17 mouse cellular contexts compared by ENCODE assay signal in genomic region chr15:97658755-97659116, GRCm38 (mm10). TPM values are rescaled to one million over a fixed set of nuclear protein-coding genes. Genes with fewer than 3 reads are reported as not detected.
DNase-seq lines count a peak whose midpoint lies in the region; ATAC-seq and TF ChIP-seq lines count a peak whose summit lies in the region.
"Had no signal": no experiment of that assay in that cellular context is flagged by ENCODE, and none has a peak within 500 bp of the region (broad histone marks: within the 10 kb centered on the region; RNA-seq: fewer than 3 reads in every experiment).

No protein-coding gene starts in this region.

- 73% methylated on average over 8 of the region's 8 CpGs for WGBS in heart, postnatal 0 days
- 86% methylated on average over 8 of the region's 8 CpGs for WGBS in heart, embryonic 10.5 days
- 75% methylated on average over 8 of the region's 8 CpGs for whole genome bisulfite sequencing in hindbrain, embryonic 13.5 days
- WGBS in midbrain, embryonic 14.5 days, result 41% methylated on average over 8 of the region's 8 CpGs
- 91% methylated on average over 8 of the region's 8 CpGs for WGBS in forebrain, embryonic 14.5 days

- H3K27me3 ChIP-seq in heart, postnatal 0 days (ENCODE audit: control insufficient read depth, insufficient read depth, low read length), result no peaks in the 10 kb centered on the region
- no peaks in the 10 kb centered on the region for H3K27me3 ChIP-seq in heart, embryonic 10.5 days (ENCODE audit: insufficient read depth, poor library complexity, severe bottlenecking)
- H3K27me3 ChIP-seq in CH12.LX (replicated peaks), result peaks cover 38% of the 10 kb centered on the region
- 0 out of 2 replicates have a peak, but pooled peaks cover 4% of the 10 kb centered on the region for H3K27me3 ChIP-seq in hindbrain, embryonic 13.5 days
- no peaks in the 10 kb centered on the region for H3K27me3 ChIP-seq in midbrain, embryonic 14.5 days (ENCODE audit: control insufficient read depth, insufficient read depth, low read length)
- no peaks in the 10 kb centered on the region for H3K27me3 ChIP-seq in forebrain, embryonic 14.5 days (replicated peaks; ENCODE audit: control insufficient read depth, insufficient read depth, low read length)
- H3K27me3 ChIP-seq: liver, embryonic 13.5 days; lung, embryonic 15.5 days had no signal

- H3K36me3 ChIP-seq in heart, postnatal 0 days (replicated peaks; ENCODE audit: control insufficient read depth, insufficient read depth, low read length), result no peaks in the 10 kb centered on the region
- no peaks in the 10 kb centered on the region for H3K36me3 ChIP-seq in heart, embryonic 10.5 days
- no peaks in the 10 kb centered on the region for H3K36me3 ChIP-seq in CH12.LX (replicated peaks in 1 of 2; ENCODE audit: control insufficient read depth in 1 of 2, insufficient read depth in 1 of 2, low read length in 1 of 2)
- no peaks in the 10 kb centered on the region for H3K36me3 ChIP-seq in hindbrain, embryonic 13.5 days
- no peaks in the 10 kb centered on the region for H3K36me3 ChIP-seq in midbrain, embryonic 14.5 days (ENCODE audit: control insufficient read depth, insufficient read depth, low read length)
- no peaks in the 10 kb centered on the region for H3K36me3 ChIP-seq in forebrain, embryonic 14.5 days (ENCODE audit: control insufficient read depth, insufficient read depth, low read length)
- H3K36me3 ChIP-seq: liver, embryonic 13.5 days; lung, embryonic 15.5 days had no signal

- peak overlapping the region; percentile 35; the same call in 1 of the 2 replicates for H3K4me2 ChIP-seq in heart, postnatal 0 days (ENCODE audit: low read depth, low read length)
- H3K4me2 ChIP-seq in CH12.LX (ENCODE audit: insufficient read depth, low read depth, poor library complexity, severe bottlenecking), result 0 out of 2 replicates have a peak overlapping the region, but pooled peaks have one; percentile 2
- peak overlapping the region; percentile 25 for H3K4me2 ChIP-seq in hindbrain, embryonic 13.5 days
- H3K4me2 ChIP-seq in midbrain, embryonic 14.5 days (ENCODE audit: low read length), result peak overlapping the region; percentile 40
- no peak overlapping the region for H3K4me2 ChIP-seq in forebrain, embryonic 14.5 days (ENCODE audit: low read length)
- H3K4me2 ChIP-seq: liver, embryonic 13.5 days; lung, embryonic 15.5 days had no signal

- no peak for DNase-seq in heart, postnatal 0 days (ENCODE audit: low spot score)
- no peak for DNase-seq in heart, embryonic 10.5 days (ENCODE audit: low spot score)
- DNase-seq in CH12.LX (ENCODE audit: extremely low read depth), result no peak
- no peak for DNase-seq in midbrain, embryonic 14.5 days
- DNase-seq in left cerebral cortex, adult 8-10 months (ENCODE audit: low spot score in 2 of 2), result no peak
- DNase-seq in forebrain, embryonic 14.5 days (ENCODE audit: low spot score), result no peak
- DNase-seq: cerebellum, postnatal 36 days; forebrain, postnatal 0 days; heart, adult 2 months; heart, postnatal 14 days; kidney, adult 9 months; liver, embryonic 13.5 days; retina, postnatal 1 day; right cerebral cortex, postnatal 4 days had no signal

- TF ChIP-seq RAD21 in CH12.LX (IDR thresholded peaks at IDR 0.05; ENCODE audit: low read depth, low read length), result no peak

- H3K4me1 ChIP-seq in heart, postnatal 0 days (ENCODE audit: control insufficient read depth, insufficient read depth), result no peaks in the 10 kb centered on the region
- H3K4me1 ChIP-seq in heart, embryonic 10.5 days, result peaks cover 6% of the 10 kb centered on the region; the same call in 1 of the 2 replicates
- H3K4me1 ChIP-seq in CH12.LX (ENCODE audit: control insufficient read depth in 1 of 2, insufficient read depth in 2 of 2), result peaks cover 4 to 6% of the 10 kb centered on the region in 2 experiments; a peak in 3 of 4 replicates
- peaks cover 18% of the 10 kb centered on the region for H3K4me1 ChIP-seq in hindbrain, embryonic 13.5 days (replicated peaks)
- H3K4me1 ChIP-seq in midbrain, embryonic 14.5 days (ENCODE audit: control insufficient read depth, insufficient read depth, low read length), result peaks cover 17% of the 10 kb centered on the region
- H3K4me1 ChIP-seq in forebrain, embryonic 14.5 days (ENCODE audit: control insufficient read depth, insufficient read depth, low read length), result no peaks in the 10 kb centered on the region
- H3K4me1 ChIP-seq: lung, embryonic 15.5 days had no signal

- no peaks in the 10 kb centered on the region for H3K9me3 ChIP-seq in heart, postnatal 0 days (replicated peaks; ENCODE audit: control insufficient read depth, low read length)
- no peaks in the 10 kb centered on the region for H3K9me3 ChIP-seq in heart, embryonic 10.5 days
- H3K9me3 ChIP-seq in CH12.LX (replicated peaks; ENCODE audit: low read length), result no peaks in the 10 kb centered on the region
- H3K9me3 ChIP-seq in hindbrain, embryonic 13.5 days, result no peaks in the 10 kb centered on the region
- no peaks in the 10 kb centered on the region for H3K9me3 ChIP-seq in midbrain, embryonic 14.5 days (ENCODE audit: control insufficient read depth, low read length)
- H3K9me3 ChIP-seq in forebrain, embryonic 14.5 days (replicated peaks; ENCODE audit: control insufficient read depth, low read length), result no peaks in the 10 kb centered on the region
- H3K9me3 ChIP-seq: liver, embryonic 13.5 days; lung, embryonic 15.5 days had no signal

- no peaks in the 10 kb centered on the region for H3K79me2 ChIP-seq in CH12.LX (replicated peaks; ENCODE audit: control insufficient read depth, extremely low read depth, insufficient read depth, poor library complexity, severe bottlenecking)

- TF ChIP-seq POLR2A in CH12.LX (IDR thresholded peaks at IDR 0.05; ENCODE audit: low read depth, low read length), result no peak

- no peak for TF ChIP-seq EP300 in heart, postnatal 0 days (IDR thresholded peaks at IDR 0.05; ENCODE audit: low read depth)
- TF ChIP-seq EP300 in CH12.LX (IDR thresholded peaks at IDR 0.05; ENCODE audit: low read length), result no peak

- no peak for ATAC-seq in heart, postnatal 0 days (ENCODE audit: insufficient read depth, low read depth)
- ATAC-seq in hindbrain, embryonic 13.5 days (ENCODE audit: low FRiP score), result peak; percentile 32
- peak; percentile 11; the same call in 1 of the 2 replicates for ATAC-seq in midbrain, embryonic 14.5 days (ENCODE audit: low FRiP score, low TSS enrichment)
- ATAC-seq in forebrain, embryonic 14.5 days, result no peak
- ATAC-seq: forebrain, postnatal 0 days had no signal

- H3K9ac ChIP-seq in heart, postnatal 0 days (replicated peaks; ENCODE audit: low read depth, low read length), result no peak overlapping the region
- H3K9ac ChIP-seq in CH12.LX (ENCODE audit: insufficient read depth, low read depth), result no peak overlapping the region
- H3K9ac ChIP-seq in hindbrain, embryonic 13.5 days, result no peak overlapping the region
- H3K9ac ChIP-seq in midbrain, embryonic 14.5 days (replicated peaks; ENCODE audit: low read length), result no peak overlapping the region
- no peak overlapping the region for H3K9ac ChIP-seq in forebrain, embryonic 14.5 days (ENCODE audit: low read length)
- H3K9ac ChIP-seq: forebrain, postnatal 0 days; liver, embryonic 13.5 days; lung, embryonic 15.5 days had no signal

- no peak overlapping the region for H3K27ac ChIP-seq in heart, postnatal 0 days (ENCODE audit: low read depth)
- H3K27ac ChIP-seq in heart, embryonic 10.5 days, result no peak overlapping the region
- H3K27ac ChIP-seq in CH12.LX (ENCODE audit: insufficient read depth, low read depth), result no peak overlapping the region
- H3K27ac ChIP-seq in hindbrain, embryonic 13.5 days, result peak overlapping the region; percentile 48; the same call in 1 of the 2 replicates
- H3K27ac ChIP-seq in midbrain, embryonic 14.5 days (replicated peaks; ENCODE audit: low read depth, low read length), result peak overlapping the region; percentile 37; the same call in 1 of the 2 replicates
- no peak overlapping the region for H3K27ac ChIP-seq in forebrain, embryonic 14.5 days (ENCODE audit: low read depth, low read length)
- H3K27ac ChIP-seq: heart, adult 2 months; liver, embryonic 13.5 days; lung, embryonic 15.5 days; macrophage had no signal

- no peak overlapping the region for H3K4me3 ChIP-seq in heart, postnatal 0 days (ENCODE audit: low read depth, low read length)
- H3K4me3 ChIP-seq in heart, embryonic 10.5 days, result no peak overlapping the region
- H3K4me3 ChIP-seq in CH12.LX (replicated peaks in 1 of 3; ENCODE audit: low read depth in 2 of 3, low read length in 2 of 3, poor library complexity in 1 of 3), result no peak overlapping the region
- H3K4me3 ChIP-seq in hindbrain, embryonic 13.5 days, result no peak overlapping the region
- H3K4me3 ChIP-seq in midbrain, embryonic 14.5 days (replicated peaks; ENCODE audit: low read depth, low read length), result no peak overlapping the region
- no peak overlapping the region for H3K4me3 ChIP-seq in forebrain, embryonic 14.5 days (ENCODE audit: low read depth, low read length)
- H3K4me3 ChIP-seq: heart, adult 2 months; liver, embryonic 13.5 days; lung, embryonic 15.5 days had no signal

- in situ Hi-C loops in CH12.LX (cut with MboI; ENCODE audit: low pct_ligation_motif_present, low pct_unique_long_range_greater_than_20kb, low sequenced_read_pairs), result loop anchor here (25.0 kb wide), 1 partner anchor 1279 kb away; the partner anchor contains the start of gene Tuba1b

- dilution Hi-C loops in CH12.LX (cut with MboI; ENCODE audit: extremely low pct_ligation_motif_present, extremely low pct_unique_long_range_greater_than_20kb, low sequenced_read_pairs), result no loop called here

- TF ChIP-seq CTCF in heart, postnatal 0 days (IDR thresholded peaks at IDR 0.05; ENCODE audit: low read depth), result no peak
- TF ChIP-seq CTCF in CH12.LX (conservative IDR thresholded peaks at IDR 0.05 in 1 of 2, IDR thresholded peaks at IDR 0.05 in 1 of 2; ENCODE audit: low read depth in 2 of 2, low read length in 2 of 2), result no peak

TF ChIP-seq in CH12.LX, 34 proteins besides CTCF, POLR2A, EP300 and RAD21:
- TF ChIP-seq E2F4 (IDR thresholded peaks at IDR 0.05; ENCODE audit: insufficient replicate concordance, low read depth, low read length), result no peak
- no peak for TF ChIP-seq MXI1 (IDR thresholded peaks at IDR 0.05; ENCODE audit: low read depth, low read length)

RNA-seq across cellular contexts. Expression of gene Rpap3, which starts 46.9 kb away (rescaled TPM):
- 14.7 and 23.0 TPM in 2 replicates for total RNA-seq in heart, postnatal 0 days (2014; rRNA removed; ENCODE audit: low replicate concordance)
- polyA plus RNA-seq in heart, postnatal 0 days (2015; fragmentation: Nextera tagmentation; extraction: Ambion mirVana), result 18.5 and 19.5 TPM in 2 replicates
- 24.0 and 27.1 TPM in 2 replicates for polyA plus RNA-seq in heart, embryonic 10.5 days (2016; fragmentation: Nextera tagmentation; extraction: Ambion mirVana)
- total RNA-seq in CH12.LX (2012; rRNA removed) (43.1 and 51.8 TPM in 2 replicates), CH12.LX (2014; rRNA removed) (73.7 and 88.8 TPM in 2 replicates)
- 69.1 and 83.7 TPM in 2 replicates for polyA plus RNA-seq in CH12.LX (2012; ENCODE audit: insufficient read length, low read depth)
- 35.6 TPM in 2 replicates for polyA plus RNA-seq in hindbrain, embryonic 13.5 days (2015; fragmentation: Nextera tagmentation; extraction: Ambion mirVana)
- 45.5 and 50.3 TPM in 2 replicates for polyA plus RNA-seq in midbrain, embryonic 14.5 days (2014; fragmentation: Nextera tagmentation; extraction: Ambion mirVana)
- total RNA-seq in left cerebral cortex, adult 8-10 months (2022), result 10 to 100 TPM; 29.6 to 32.8 (median 31.6) TPM
- 44.3 and 45.4 TPM in 2 replicates for polyA plus RNA-seq in forebrain, embryonic 14.5 days (2014; fragmentation: Nextera tagmentation; extraction: Ambion mirVana)

Comparison
In these comparisons a context has a peak if more than half of its experiments do, and no peak if none do; other contexts are left out.
1. ATAC-seq: peak in hindbrain, embryonic 13.5 days (single experiment) and midbrain, embryonic 14.5 days (single experiment); none in heart, postnatal 0 days (single experiment) and forebrain, embryonic 14.5 days (single experiment).
2. H3K27ac ChIP-seq: peak in hindbrain, embryonic 13.5 days (single experiment) and midbrain, embryonic 14.5 days (single experiment); none in heart, postnatal 0 days (single experiment), heart, embryonic 10.5 days (single experiment), CH12.LX (single experiment) and forebrain, embryonic 14.5 days (single experiment).